Mouse (Mus musculus) megakaryocyte, embryonic 14.5 days (primary cell): ENCODE data around the gene Pdia2.
"Not testable (repeated sequence)": the region's sequence is repeated elsewhere in the genome, so short reads cannot be mapped to it uniquely, and the experiment has no call there.

Experiments used
- FLI1 ChIP-seq: IDR thresholded peaks from 2 replicates; pipeline ENCODE4 v1.6.1; 2012; ENCODE audit warnings: low read length, inconsistent platforms, mixed read lengths
- GATA1 ChIP-seq: IDR thresholded peaks from 3 replicates; pipeline ENCODE4 v1.6.1; 2012; ENCODE audit warnings: mixed read lengths, low read length, inconsistent platforms, borderline replicate concordance

DNA sequence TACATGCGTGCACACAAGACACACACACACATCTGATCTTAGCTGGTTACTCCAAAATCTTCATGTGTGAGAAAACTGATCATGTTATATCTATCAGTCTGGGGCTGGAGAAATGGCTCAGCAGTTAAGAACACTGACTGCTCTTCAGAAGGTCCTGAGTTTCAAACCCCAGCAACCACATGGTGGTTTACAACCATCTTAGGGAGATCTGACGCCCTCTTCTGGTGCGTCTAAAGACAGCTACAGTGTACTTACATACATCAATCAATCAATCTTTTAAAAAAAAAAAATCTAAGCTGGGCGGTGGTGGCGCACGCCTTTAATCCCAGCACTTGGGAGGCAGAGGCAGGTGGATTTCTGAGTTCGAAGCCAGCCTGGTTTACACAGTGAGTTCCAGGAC, 7.4 kb downstream of the Pdia2 start:
- not testable (repeated sequence) for TF ChIP-seq GATA1, FLI1
